Mouse (Mus musculus): Measurements from ENCODE around the gene Speg.

DNA sequence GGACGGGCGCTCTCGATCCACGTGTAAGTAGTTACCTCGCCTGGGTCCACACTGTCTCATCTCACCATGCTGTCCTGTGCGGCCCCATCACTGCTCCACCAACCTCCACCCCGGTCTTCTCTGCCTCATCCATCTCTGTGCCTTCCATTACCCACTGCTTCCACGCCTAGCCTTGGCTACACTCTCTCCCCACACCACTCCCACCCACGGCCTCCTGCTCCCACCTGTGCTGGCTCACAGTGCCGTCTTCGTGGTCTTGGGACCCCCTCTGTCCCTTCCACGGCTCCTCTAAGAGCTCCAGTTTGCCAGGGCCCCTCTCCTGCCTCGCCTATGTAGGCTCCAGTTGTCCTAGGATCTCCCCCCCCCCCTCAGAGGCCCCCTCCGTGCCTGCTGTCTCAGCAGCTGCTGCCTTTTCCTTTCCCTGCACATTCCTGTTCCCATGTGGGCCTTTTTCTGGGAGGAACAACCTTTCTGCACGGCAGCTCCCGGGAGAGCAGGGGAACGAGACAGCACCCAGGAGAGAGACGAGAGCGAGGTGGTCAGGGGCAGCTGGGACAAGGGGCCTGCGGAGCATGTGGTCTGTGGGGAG is 10.1 kb downstream of the Speg start:
- TF ChIP-seq POLR2A (IDR thresholded peaks at IDR 0.05; ENCODE audit: low read depth, low read length) = no peak
- no peak for TF ChIP-seq CTCF (conservative IDR thresholded peaks at IDR 0.05; ENCODE audit: insufficient read depth, insufficient read length, low read depth, low read length)
